Mouse (Mus musculus) frontal cortex, postnatal 36 days (tissue): ENCODE measurements around the gene Tut7.
"Not testable (repeated sequence)": the region's sequence is repeated elsewhere in the genome, so short reads cannot be mapped to it uniquely, and the experiment has no call there.

Source experiments
- DNase-seq, 2 experiments: peaks; one replicate each; pipeline ENCODE4 v3.0.0; 2022; ENCODE audit warnings: low spot score in 2 of 2

Gene Tut7

DNA sequence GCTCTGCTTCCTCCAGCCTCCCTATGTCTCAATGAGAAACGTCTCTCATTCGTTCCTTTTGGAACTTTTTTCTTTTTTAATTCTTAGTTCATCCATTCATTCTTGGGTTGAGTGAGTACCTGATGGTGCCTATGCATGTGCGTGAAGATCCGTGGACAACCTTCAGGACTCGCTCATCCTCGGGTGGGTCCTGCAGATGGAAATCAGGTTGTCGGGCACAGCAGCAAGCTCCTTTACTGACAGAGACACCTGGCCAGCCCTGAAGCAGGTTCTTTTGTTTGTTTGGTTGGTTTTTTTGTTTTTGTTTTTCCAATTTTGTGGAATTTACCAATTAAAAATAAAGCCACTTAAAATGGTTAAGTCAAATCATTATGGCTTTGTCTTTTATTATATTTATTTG, 9.9 kb upstream of the Tut7 start:
- no peak for DNase-seq

DNA sequence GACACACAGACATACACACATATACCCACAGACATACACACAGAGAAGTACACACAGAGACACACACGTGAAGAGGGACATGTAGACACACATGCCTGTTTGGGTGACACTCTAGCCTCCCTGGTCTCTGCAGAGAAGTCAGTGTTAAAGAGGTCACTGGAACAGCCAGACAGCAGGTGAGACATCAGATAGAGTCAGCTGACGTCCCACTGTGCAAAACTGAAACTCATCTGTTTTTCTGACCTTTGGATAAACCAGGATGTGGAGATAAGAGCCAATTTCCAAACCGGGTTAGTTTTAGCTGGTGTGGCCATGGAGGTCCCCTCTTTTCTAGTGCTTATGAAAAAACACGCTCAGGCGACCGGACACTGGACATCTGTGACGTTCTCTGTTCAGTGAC, 9.5 kb upstream of the Tut7 start:
- DNase-seq: no peak

DNA sequence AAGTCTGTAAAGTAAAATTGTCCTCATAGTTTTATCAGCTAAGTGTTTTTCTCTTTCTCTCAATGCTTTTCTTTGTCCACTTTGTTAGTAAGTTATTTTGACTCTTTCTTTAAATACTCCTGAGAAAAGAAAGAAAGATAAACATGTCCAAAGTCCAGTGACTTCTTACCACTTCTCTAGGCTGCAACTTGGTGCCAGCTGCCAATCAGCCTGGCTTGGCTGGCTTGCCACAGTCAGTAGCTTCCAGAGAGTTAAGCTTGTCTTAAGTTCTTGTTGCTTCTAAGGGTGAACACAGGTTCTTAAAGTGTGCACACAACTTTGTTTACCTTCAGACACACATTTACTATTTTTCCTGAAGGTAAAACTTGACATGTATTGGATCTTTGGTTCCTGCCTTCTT, 3.0 kb upstream of the Tut7 start:
- DNase-seq: no peak

DNA sequence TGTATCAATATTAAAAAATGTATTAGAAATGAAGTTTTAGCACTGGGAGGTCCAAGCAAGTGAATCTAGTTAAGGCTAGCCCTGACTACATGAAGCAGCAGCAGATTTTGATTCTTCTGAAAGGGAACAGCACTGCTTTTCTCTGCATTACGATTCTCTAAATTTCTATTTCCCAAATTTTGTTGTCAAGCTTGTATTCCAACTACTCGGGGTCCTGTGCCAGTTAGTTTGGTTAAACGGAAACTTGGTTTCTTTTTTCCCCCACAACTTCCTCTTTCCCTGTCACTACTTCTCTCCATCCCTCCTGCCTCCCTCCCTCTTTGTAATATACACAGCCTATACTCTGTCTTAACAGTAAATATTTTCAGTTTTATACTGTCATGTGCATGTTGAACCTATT, 2.1 kb downstream of the Tut7 start:
- no peak for DNase-seq

DNA sequence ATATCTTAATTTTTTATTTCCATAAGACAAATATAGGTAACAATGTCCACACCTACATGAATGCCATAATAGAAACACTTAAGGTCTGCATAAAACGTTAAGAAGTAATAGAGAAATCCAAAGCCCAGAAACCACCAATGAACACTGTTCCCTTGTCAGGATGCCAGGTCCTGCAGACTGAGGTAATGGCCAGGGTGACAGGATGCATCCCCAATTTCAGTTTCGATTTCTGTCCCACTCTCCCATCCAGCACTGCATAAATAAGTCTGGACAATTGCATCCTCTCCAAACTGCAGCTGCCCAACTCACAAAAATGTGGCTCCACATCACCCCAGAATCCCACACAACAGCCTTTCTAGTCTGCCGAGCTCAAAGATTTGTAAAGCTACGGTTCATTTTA, 2.8 kb downstream of the Tut7 start:
- DNase-seq: no peak

DNA sequence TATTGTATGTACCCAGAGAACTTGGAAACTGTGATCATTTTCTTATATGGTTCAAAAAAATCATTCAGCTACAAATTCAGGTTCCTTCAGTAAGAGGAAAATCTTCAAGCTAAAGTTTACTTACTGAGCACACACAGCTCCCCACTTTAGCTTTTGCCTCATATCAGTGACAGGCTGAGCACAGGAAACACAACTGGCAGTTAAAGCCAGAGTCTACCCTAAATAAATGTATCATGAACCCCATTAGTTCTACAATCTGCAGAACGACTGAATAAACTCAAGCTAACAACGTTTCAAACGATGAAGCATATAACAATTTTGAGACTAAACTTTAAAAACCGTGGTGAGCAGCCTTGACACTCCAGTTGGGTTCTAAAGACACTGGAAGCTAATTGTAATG, 5.6 kb downstream of the Tut7 start:
- no peak for DNase-seq

DNA sequence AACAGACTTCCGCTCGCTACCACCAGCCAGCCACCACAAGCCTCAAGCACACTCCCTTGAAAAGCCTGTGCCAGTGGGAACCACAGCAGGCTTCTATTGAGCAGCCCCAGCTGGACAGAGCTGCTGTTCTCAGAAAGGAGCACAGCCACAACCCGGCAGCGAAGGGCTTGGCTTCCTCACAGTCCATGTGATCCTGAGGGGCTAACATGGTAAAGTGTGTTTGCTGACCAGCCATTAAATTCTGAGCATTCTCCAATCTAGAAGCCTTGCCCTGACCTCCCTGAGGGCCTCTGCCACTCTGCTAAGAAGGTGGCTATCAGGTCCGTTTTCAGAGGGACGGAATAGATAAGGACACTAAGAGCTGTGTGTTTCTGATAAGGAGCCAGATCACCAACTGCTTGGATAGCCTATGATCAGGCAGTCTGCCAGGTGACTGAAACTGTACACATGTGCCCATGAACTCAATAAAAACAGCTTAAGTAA, 8.8 kb downstream of the Tut7 start:
- no peak for DNase-seq

DNA sequence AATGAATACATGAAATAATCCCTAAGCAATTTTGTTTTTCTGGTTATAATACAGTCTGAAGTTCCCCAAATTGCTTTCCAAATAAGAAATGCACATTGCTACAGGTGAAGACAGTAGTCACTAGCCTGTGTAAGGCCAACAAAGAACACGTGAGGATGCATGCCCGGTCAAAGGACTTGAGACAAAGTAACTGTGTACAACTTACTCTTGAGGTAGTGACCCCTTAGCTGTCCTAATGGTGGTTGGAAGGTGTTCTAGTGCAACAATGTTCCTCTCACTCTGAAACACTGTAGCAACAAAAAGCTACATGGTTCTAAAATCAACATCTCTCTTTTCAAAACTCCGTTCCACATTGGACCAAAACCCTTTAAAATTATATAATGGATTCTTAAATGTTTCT, 11.4 kb downstream of the Tut7 start:
- DNase-seq: no peak

DNA sequence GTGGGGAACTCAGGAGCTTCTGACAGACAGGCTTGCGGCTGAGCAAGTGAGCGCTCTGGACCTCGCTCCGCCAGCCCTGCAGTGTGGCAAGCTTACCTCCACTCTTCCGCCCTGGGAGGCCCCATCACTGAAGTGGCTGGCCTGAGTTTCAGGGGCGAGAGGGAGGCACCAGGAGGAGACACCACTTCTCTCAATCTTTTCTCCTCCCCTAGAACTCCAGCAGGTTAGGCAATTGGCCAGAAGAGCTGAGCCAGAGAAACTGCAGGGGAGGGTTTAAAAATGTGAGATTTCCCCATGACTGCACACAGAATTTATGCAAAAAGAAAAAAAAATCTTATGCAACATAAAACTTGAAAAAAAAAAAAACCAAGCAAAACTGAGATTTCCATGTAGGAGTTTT, 21.9 kb downstream of the Tut7 start:
- DNase-seq: peak; percentile 47 to 57

DNA sequence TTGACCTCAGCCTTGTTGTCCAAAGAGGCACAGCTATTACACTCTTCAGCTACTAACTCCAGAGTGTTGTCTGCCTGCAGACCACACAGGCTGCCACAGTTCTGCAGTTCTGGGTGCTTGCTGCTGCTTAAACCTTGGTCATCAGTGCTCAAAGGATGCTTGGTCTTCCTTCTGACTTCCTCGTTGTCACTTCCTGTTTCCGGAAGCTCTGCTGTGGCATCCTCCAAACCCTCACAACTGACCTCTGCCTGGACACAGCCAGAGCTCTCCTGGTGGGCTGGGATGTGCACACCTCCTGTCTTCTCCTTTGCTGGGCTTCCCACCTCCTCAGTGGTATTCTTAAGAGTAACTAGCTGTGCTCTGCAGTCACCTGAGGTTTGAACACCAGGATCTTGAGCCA, 22.9 kb downstream of the Tut7 start:
- no peak for DNase-seq

DNA sequence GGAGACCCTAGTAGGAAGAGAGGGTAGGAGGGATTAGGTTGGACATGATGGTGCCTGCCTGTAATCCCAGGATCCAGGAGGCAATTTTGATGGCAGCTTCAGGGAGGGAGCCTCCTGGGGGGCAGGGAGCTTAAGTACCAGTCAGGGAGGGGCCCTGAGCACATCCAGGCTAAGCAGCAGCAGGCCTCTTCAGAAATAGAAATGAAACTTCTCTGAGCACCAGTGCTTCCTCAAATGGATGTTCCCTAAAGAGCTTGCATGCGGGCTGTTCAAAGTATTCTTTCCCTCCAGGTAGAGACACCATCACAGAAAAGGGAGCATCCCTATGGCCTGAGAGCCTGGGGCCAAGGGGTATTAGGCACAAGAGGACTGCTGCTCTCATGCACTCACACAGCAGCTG, 24.6 kb downstream of the Tut7 start:
- DNase-seq: no peak

DNA sequence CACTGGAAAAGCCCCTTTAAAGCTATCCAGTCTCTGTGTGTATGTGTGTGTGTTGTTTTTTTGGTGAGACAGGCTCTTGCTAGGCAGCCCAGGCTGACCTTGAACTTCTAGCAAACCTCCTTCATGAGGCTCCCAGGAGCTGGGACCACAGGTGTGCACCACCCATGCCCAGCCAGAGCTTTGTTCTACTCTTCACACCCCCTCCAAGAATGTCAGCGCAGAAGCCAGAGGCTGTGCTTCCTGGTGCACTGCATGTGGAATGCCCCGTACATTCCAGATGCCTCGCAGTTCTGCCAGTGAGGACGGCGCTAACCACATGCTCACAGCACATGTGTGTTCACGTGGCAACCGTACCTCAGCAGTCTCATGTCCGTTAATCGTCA, 26.5 kb downstream of the Tut7 start:
- DNase-seq: no peak

DNA sequence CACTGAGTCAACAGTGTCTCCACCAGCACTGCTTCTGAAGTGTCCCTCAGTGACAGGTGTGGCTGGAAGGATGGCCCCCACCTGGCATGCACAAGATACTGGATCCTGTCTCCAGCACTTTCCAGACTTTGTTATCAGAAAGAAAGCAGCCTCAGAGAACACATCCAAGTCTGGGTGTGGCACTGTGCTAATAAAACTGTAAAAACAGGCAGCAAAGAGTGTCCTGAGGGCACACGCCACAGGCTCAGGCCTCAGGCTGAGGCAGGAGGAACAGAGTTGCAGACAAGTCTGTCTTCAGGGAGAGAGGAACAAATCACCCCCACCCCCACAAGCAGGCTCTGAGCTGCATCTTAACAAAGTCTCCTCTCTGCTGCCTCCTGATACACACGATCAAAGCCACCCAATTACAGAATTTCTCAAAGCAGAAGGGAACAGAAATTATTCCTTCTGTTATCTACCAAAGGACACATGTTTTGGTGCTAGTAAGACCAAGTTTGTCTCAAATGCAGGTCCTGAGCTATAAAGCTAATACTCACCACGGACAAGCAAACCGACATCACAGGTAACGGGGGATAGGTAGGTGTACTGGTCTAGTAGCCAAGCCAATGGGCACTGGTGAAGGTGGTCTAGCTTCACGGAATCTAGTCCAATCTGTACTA, 27.0 kb downstream of the Tut7 start:
- no peak for DNase-seq

DNA sequence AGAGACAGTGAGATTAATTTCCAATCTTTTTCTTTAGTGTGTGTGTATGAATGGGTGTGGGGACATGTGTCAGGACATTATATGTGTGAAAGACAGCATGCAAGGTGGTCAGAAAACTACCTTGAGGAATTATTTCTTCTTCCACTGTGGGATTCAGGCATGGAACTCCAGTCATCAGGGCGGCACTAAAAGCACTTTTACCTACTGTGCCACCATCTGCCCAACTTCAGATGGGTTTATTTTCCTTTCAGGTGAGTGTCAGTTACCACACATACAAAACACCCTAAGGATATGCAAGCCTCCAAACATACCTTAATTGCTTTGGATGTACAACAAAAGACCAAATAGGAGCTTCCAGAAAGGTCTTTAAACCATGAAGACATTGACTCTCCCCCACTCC, 28.2 kb downstream of the Tut7 start:
- DNase-seq: no peak

DNA sequence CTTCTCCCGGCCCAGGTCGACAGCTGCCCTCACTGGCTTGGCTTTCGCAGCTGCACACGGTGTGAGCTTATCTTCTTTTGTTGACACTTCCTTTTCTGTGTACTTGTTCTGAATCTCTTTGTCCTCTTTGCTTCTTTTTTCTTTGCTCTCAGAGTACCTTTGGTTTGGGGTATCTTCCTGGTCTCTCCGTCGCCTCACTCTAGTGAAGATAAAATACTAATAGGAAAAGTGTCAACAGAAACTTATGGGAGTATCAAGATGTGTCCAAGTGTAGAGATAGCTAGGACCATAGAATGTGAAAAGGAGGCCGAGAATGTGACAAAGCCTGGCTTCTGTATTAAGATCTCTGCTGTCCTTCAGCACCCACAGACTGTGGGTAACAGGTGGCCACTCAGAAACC, 40.8 kb downstream of the Tut7 start, which contains the start of gene Gm49354:
TSS of gene Gm49354 (minus strand) at position 101 of the 400 bp plus-strand sequence.
- DNase-seq: no peak

DNA sequence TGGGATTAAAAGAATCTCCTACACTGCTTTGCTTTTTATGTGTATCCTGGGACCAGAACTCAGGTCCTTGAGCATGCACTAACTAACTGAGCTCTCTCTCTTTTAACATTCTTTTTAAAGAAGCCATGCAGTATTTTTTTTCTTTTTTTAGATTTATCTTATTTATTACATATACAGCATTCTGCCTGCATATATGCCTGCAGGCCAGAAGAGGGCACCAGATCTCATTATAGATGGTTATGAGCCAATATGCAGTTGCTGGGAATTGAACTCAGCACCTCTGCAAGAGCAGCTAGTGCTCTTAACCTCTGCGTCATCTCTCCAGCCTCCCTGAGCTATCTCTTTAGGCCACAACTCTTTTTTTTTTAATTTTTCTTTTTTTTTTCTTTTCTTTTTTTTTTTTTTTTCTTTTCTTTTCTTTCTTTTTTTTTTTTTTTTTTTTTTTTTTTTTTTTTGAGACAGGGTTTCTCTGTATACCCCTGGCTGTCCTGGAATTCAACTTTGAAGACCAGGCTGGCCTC, 43.1 kb downstream of the Tut7 start:
- DNase-seq: not testable (repeated sequence)

DNA sequence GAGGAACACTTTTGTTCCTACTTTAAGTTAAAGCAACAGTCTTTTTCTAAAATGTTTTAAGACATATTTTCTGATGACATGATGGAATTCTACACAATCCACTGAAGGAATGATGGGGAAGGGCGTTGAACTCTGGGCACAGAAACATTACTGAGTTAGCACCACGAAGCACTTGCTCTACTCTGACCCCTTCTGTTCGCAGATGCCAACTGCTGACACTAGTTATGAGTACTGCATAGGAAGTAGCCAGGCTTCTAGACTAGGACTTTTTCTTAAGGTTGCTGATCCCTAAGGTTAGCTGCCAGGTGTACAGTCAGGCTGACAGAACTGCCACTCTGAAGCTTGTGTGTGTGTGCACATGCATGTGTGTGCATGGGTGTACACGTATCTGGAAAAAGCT, 43.7 kb downstream of the Tut7 start:
- no peak for DNase-seq

DNA sequence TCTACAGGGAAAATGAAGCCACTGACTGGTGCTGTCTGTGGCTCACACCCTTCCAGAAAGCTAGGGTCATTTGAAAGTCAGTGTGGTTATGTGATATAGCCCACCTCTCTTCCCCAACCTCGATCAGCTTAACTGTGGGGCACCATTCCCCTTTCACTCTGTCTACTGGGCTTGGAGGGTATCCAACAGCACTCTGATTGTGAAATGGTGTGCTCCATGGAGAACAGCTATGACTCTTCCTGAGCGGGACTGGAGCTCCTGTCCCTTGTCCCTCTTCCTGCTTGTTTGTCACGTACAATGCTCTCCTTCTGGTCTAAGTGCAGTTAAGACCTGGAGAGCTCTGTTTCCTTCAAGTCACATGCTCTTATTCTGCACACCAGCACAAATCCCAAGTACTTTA, 47.8 kb downstream of the Tut7 start:
- no peak for DNase-seq

DNA sequence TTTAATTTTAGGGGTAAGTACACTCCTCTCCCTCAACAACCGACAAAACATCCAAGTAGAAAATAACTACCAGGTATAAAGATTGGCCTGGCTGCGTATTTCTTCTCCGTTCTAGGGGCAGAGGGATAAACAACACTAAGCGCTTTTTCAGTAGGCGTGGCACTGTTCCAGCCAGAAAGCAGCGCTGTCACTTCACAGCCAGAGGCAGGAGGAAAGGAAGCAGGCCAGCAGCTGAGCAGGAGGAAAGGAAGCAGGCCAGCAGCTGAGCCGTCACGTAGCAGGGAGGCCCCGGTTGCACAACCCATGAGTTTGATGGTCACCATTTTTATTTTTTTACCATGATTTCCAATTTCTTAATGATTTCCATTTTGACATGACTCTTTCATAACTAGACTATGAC, 51.7 kb downstream of the Tut7 start:
- DNase-seq: peak; percentile 47 to 58

DNA sequence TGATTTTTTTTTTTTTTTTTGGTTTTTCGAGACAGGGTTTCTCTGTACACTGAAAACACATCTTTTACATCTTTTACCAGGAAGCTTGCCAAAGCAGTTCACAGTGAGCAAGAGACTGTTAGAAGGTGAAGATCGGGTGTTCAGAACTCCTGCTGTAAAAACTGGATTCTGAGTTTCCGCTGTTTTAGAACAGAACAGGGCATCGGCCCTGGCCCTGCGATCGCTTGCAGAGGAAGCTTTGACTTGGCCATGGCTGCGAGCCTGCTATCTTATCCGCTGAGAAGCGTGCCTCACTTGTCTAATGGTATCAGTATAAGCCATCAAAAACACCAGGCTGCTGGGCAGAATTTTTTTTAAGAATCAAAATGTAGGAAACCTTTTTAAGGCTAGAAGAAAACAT, 52.1 kb downstream of the Tut7 start:
- peak; percentile 13 to 30 for DNase-seq

DNA sequence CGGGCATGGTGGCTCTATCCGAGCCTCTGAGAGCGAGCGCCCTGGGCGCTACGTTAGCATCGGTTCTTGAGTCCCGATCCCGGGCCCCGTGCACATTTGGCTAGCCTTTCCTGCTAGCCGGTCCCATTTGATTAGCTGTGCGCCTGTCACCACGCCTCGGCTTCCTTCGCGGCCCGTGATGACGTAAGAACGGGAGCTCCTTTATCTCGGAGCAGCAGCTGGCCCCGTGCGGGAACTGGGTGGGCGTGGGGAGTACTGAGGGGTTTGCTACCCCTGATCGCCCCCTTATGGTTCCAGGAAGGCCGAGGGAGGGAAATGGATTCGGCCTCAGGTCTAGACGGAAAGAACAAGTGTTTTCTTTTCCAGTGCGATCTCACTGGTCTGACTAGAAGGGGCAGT, 52.8 kb downstream of the Tut7 start:
- peak; percentile 87 to 88 for DNase-seq

DNA sequence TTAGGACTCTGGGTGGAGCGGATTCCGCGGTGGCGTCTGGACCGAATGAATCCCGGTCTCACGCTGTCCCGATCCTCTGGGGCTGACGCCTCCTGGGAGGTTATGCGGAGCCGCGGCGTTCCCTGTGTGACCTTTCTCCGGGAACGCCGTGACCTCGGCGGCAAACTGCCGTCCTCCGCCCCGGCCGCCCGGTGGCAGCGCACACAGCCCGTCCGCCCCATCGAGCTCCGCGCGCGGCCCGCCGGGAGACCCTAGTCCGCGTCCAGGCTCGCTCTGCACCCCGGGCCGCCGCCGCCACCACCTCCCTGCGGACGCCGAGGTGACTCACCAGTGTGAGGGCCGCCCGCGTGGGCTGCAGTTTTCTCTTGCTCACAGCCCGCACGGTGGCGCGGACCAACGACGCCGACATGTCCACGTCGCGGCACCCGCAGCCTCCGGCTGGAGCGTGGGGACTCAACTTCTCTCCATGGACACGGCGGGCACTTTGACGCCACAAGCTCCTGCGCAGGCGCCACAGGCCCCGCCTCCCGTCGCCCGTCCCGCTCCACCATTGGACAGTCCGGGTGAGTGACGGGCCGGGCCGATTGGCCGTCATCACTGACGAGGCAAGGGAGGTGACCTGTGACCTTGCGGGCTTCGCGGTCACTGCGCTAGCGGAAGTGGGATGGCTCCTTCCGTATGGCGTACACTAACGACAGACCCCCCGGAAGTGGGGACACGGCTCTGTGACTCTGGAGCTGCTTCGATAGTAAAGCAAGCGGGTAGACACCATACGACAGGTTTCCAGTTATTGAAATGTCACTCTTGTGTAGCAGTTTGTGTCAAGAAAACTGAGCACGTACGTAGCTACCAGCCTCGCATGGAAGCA, 53.4 kb downstream of the Tut7 start, which contains the start of gene Isca1:
TSS of gene Isca1 (minus strand) at position 515 of the 868 bp plus-strand sequence.
- DNase-seq: peak; percentile 99 to 100

DNA sequence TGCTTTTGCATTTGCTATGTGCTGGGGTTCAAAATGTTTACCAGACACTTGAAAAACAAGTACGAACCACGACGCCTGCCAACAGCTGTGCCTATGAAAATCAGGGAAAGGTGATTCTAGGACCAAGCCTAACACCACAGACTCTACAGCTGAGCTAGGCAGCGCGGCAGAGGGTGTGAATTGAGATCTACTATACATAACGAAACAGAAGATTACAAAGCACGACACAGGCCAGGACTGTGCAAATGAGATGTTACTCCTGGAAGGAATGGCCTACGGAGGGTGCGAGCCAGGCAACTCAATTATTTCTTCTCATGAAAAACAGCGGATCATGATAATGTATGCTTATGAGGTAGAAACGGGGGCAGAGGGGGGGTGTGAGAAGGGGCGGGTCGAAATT, 54.4 kb downstream of the Tut7 start:
- no peak for DNase-seq
